Mouse (Mus musculus) T-helper 17 cell (primary cell): ENCODE data around the gene Usp8.

ENCODE experiments used
- in situ Hi-C, 2 experiments: fragments of 300-600 bp; cut with MboI, MseI; formaldehyde crosslinking; loops; 1 replicate in 1 of 2; 2 replicates in 1 of 2; pipeline ENCODE4 v1.15.1; 2025; ENCODE audit warnings: high pct_unique_total_duplicates in 2 of 2

The Usp8 gene

DNA sequence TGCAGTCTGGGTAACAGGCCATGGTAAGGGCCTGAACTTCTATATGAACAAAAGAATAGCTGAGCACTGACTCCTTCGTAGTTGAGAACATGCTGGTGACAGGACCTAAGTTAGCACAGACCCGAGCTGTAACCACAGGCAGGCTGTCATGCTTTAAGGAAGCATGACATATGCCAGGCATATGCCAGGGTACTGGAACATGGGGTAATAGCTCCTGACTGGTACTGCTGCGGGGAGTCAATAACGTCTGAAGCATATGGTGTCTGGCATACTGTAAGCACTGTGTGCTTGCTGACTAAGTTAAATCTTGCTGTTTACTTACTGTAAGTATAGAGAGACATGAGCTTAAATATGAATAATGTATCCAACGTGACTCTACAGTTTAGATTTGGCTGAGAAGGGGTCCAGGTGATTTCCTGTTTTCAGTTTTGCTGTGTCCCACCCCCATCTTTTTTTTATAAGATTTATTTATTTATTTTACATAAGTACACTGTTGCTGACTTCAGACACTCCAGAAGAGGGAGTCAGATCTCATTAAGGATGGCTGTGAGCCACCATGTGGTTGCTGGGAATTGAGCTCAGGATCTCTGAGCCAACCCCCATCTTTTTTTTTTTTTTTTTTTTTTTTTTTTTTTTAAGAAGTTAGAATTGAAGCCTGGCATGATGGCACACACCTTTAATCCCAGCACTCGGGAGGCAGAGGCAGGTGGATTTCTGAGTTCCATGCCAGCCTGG is 28.4 kb downstream of the Usp8 start:
- in situ Hi-C loops = loop anchor here in 1 of 2 experiments (10.0 kb wide), 1 partner anchor 869 kb away; no protein-coding TSS in a partner anchor

DNA sequence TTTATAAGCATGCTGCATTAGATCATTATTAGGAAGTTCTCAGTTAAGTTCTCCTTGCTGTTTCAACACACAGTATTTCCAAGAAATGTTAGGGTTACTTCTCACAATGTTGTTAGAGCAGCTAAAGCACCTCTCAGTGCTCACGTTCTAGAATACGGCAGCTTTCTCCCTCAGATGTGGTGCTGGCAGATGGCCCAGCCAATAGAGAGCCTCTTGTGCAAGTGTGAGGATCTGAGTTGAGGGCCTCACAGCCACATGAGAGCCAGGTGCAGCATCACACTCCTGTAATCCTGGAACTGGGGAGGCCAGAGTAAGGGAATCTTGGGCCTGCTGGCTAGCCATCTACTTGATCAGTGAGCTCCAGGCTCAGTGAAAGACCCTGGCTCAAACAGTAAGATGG is 33.2 kb downstream of the Usp8 start:
- in situ Hi-C loops = no loop called here

DNA sequence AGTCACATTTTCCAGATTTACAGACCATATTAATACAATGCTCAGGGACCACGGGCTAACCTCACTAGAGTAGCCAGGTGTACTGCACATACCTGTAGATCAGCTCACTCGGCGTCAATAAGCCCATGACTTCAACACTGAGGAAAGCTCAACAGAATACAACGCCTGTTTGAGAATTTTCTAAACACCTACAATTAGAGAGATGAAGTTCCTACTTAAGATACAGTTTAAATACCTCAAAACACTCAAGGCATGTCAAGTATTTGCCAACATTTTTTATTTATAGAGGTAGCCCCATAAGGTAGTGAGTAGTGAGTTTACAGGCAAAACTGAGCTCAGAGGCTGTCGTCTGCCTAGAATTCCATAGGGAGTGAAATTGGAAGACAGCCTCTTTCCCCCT is 36.3 kb downstream of the Usp8 start:
- in situ Hi-C loops = no loop called here

DNA sequence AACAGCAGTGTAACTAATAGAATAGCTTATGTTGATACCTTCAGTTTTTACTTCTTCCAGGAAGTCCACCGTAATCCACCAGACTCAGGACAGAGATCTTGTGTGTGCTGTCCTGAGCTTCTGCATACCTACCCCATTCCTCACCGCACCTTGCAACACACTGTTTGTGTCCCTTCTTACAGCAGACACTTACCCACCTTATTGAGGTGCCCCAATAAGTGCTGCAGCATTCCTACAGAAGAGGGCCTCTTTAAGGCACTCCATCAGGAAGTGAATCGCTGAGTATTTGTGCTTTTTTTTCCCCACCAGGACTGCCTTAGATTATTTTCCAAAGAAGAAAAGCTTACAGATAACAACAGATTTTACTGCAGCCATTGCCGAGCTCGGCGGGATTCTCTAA is 48.5 kb downstream of the Usp8 start:
- in situ Hi-C loops = no loop called here

DNA sequence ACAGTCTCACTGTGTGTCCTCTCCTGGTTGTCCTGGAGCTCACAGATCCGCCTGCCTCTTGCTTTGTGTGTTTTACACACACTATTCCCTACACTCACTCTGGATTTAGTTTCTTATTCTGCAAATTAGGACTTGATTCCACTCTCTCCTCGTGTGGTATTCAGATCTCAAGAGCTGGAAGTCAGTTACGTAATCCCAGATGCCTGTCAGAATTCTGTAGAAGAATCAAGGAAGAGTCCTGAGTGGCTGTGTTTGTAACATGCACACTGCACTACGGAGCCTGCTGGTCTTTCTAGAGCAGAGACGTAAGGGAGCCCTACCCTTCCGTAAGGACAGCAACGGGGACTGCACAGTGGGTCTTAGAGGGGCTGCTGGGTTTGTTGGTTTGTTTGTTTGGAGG is 52.2 kb downstream of the Usp8 start:
- in situ Hi-C loops = no loop called here

DNA sequence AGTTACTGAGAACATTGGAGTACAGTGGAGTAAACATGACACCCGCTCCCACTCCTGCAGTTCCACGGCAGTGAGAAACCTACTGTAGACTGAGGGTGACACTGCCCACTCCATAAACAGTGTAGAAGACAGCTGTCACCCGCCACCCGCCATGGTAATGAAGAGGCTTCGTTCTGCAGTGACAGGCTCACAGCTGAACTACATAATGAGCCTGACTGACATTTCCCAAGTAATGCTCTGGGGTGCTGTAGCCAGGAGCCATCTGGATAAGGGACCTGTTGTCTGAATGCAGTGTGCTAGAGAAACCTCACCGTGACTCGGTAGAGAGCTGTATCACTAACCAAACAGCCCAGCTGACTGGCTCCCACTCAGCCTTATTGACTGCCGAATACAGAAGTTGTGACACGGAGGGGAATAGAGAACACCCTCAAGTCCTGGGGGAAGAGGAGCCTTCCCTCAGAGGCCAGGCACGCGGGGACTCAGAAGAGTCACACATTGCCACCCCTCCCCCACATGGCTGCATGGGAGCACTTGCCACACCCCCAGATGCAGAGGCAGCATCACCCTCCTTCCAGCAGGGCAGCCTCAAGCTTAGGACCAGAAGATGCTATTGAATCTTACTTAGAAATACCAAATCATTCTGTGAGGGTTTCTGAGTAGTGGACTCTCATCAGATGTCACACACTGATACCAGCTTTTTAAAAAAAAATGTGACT is 58.9 kb downstream of the Usp8 start:
- in situ Hi-C loops = no loop called here

DNA sequence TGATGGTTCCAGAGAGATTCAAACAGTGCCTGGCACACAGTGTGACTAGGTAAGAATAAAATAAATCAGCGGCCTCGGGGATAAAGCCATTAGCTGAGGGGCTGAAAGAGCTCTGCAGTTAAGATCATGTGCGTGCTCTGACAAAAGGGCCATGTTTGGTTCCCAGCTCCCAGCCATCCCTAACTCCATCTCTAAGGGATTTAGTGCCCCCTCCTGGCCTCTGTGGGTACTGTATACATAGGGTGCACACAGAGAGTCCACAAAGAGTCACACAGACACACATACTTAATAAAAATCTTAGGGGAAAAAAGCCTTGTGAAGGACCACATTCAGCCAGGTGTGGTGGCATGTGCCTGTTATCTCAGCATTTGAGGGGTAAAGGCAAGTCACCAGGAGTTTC is 60.5 kb downstream of the Usp8 start:
- in situ Hi-C loops = no loop called here

DNA sequence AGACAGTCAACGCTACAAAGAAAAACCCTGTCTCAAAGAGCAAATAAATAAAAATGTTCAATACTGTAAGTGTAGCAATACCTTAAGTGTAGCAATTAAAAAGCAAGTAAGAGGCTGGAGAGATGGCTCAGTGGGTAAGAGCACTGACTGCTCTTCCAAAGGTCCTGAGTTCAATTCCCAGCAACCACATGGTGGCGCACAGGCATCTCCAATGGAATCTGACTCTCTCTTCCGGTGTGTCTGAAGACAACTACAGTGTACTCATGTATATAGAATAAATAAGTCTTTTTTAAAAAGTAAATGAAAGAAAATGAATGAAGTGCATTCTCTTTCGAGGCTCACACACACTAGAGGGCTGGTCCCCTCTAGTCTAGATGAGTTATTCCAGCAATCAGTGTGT is 61.1 kb downstream of the Usp8 start:
- in situ Hi-C loops = no loop called here

DNA sequence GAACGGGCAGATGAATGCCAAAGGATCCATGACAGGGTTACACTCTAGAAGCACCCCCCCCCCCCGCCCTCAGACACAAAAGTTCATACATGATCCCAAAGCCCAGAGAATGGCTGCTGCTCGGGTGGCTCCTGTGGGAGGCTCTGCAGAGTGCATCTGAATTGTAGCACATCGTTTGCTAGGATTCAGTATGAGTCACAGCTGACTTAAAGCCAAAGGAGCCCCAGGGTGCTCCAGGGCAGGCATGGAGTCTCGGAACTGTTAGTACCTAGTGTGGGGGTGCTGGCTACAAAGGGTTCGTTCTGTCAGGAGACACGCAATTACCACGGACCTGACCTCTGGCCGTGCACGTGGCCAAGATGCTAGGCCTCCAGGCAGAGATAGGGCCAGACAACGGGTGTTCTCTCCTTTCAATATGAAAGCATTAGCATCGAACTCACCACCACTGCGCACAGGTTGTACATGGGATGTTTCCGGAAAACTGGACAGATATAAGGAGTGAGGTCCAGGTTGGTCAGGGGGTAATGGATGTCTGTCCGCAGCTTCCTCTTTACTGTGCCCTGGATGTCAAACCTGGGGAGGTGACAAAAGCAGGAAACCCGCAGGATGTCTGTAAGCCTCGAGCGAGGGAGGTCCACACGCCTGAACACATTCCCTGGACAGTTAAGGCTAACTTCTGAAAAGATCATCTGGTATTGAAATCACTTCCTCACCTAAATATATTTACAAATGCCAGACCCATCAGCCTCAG is 62.5 kb downstream of the Usp8 start:
- in situ Hi-C loops = no loop called here

DNA sequence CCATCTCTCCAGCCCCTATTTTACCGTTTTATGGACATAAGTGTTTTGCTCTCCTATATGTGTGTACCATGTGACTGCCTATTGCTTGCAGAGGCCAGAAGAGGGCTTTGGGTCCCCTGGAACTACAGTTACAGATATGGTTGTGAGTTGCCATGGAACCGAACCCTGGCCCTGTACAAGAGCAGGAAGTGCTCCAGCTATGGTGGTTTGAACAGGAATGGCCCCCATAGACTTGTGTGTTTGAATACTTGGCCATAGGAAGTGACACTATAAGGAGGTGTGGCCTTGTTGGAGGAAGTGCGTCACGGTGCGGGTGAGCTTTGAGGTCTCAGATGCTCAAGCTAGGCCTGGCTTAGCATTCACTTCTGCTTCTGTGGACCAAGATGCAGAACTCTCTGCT is 65.1 kb downstream of the Usp8 start:
- in situ Hi-C loops = no loop called here

DNA sequence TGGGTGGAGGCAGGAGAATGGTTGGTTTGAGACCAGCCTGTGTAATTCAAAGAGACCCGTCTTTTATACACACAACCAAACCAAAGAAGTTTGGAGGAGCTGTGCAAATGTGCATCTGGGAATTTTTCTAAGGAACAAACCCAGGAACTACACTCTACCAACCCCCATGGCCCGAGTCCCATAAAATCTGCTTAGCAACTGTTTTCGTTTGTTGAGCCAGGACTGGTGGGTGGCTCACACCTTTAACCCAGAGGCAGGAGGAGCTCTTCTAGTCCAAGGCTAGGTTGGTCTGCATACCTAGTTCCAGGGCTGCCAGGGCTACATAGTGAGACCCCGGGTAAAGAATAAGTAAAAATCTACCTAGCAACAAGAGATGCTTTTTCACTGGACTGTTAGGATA is 68.8 kb downstream of the Usp8 start:
- in situ Hi-C loops = no loop called here

DNA sequence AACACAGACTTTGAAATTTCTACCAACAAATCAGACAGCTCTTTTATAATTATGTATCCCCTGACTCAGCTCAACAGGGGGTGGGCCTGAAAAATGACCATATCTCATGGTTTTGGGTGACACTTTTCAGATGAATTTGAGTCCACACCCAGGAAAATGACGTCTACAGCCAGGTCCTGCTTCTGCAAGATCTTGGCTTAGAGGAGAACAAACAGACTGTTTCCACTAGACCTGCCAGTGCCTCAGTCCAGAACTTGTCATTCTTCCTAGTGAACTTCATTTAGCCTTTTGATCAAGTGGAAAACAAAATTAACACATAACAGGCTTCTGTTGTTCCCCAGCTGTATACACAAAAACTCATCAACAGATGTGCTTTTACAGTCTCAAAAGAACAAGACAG is 69.3 kb downstream of the Usp8 start:
- in situ Hi-C loops = no loop called here

DNA sequence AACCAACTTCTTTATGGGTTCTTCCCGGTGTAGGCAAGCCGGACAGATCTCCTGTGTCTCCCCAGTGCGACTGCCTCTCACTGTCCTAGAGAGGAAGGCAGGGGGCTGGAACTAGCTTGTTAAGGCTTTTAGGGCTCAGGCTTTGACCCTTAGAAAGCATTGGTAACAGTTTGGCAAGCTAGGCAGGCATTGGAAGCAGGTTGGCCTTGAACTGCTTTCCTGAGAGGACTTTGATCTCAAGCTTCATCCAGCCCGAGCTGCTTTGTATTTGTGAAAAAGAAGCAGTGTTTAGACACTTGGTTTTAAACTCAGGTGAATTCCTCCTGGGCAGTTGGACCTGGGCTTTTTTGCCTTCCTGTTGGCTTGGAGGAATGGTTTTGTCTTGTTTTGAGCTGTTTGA is 71.7 kb downstream of the Usp8 start:
- in situ Hi-C loops = no loop called here

DNA sequence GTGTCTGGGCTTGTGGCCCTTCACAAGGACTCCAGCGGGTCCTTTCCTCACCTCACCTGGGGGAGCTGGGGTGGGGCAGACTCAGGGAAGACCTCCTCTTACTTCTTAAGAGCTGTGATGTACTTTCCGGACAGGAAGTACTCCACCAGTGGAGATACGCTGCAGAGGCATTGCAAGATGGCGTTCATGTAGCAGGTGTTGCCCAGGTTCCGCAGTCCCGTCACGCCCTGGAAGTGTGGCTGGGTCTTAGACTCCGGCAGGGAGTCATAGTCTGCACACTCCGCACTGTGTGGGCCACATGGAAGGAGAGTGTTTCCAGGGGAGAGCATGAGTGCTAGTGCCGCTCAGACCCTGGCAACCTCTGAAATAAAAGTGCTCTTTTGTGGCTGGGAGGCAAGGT is 73.2 kb downstream of the Usp8 start:
- in situ Hi-C loops = no loop called here

DNA sequence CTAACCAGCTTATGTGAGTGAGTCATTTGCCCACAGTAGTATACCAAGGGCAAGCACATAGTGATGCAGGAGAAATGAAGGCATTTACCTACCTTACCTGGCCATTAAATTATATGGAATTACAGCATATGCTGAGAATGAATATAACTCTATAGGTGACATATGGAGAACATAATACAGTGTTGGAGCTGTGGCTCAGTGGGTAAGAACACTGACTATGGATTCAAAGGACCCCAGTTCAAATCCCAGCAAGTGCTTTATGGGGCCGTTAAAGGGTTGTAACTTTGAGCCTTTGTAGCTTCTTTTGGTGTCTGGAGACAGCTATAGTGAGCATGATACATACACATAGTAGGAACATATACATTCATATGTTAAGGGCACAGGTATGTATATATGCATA is 74.3 kb downstream of the Usp8 start:
- in situ Hi-C loops = no loop called here

DNA sequence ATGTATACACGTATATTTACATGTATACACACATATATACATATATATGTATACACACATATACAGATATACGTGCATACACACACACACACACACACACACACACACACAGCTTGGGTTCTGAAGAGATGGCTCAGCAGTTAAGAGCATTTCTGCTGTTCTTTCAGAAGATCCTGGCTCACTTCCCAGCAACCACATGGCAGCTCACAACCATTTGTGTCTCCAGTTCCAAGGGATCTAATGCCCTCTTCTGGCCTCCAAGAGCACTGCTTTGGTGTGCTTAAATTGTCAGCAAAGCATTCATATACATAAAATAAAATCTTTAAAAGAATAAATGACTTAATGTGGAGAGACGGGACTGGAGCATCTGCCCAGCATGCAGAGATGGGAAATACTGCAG is 75.3 kb downstream of the Usp8 start:
- in situ Hi-C loops = no loop called here

DNA sequence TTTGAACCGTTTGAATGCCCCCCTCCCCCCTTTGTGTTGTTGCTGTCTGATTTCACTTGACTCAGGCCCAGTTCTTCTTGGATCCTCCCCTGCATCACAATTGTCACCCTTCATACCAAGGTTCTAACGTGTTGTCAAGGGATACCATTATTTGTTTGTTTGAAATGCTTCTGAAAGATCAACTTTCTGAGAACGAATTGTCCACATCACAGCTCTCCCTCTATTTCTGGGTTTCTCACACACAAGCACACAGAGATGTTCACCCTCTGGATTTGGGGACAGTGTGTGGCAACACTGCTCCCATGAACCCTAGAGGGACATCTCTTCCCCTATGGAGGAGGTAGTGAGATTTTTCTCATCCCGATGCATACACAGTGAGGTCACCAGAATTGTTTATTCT is 76.2 kb downstream of the Usp8 start, which contains the start of gene Usp50:
Gene Usp50 (minus strand): TSS at position 101 of the 400 bp plus-strand sequence.
- in situ Hi-C loops = no loop called here

DNA sequence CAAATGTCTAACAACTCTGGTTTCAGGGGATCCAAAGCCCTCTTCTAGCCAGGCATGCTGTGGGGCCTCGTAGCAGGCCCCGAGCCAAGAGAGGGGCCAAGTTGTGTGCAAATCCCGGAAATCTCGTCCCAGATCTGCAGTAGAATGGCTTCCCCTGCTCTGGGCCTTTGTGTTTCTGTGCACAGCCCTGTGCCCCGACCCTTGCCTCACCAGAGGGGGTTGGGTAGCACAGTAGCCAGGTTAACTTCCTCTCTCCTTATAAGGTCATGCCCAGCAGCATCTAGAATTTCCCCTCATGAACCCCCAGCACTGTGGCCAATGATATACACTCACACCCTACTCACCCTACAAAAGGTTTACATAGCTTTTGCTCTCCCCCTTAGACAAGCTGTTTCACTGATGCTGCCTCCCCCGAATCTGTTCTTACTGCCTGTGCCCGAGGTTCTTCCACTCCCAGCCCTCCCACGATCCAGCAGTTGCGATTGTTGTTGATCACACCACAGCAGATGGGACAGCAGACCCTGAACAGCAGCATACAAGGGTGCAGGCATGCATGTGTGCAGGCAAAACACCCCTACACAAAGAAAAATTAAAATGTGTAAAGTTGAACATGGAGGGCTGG is 80.7 kb downstream of the Usp8 start:
- in situ Hi-C loops = no loop called here

DNA sequence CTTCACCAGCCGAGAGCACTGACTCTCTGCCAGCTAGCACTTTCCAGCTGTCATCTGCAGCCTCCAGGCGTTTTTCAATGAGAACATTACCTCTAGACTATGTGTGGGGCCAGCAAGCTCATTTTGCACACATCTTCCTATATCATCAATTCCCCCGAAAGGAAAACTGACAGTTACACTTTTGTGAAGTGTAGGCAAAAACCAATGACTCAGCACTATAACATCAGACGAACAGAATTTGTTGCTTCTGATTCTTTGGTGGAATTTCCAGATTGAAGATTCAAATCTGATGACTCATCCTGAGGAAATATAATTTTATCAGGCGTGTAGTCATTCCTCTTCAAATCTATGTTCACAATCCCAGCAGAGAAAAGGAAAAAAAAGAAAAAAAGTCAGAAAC is 85.5 kb downstream of the Usp8 start:
- in situ Hi-C loops = no loop called here

DNA sequence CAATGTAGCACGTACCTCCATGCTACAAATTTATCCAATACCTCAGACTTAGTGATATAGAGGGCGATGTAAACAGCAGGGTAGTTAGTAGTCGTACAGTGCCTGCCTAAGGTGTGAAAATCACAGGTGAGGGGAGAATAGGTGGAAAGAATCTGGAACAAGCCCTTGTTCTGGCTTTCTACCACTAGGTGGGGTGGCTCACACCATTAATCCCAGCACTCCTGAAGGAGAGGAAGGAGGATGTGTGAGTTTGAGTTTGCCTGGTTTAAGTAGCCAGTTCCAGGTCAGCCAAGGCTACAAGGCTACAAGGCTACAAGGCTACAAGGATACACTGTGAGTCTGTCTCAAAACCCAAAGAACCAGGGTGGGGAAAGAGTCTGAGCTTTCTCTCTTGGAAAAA is 88.6 kb downstream of the Usp8 start:
- in situ Hi-C loops = no loop called here

DNA sequence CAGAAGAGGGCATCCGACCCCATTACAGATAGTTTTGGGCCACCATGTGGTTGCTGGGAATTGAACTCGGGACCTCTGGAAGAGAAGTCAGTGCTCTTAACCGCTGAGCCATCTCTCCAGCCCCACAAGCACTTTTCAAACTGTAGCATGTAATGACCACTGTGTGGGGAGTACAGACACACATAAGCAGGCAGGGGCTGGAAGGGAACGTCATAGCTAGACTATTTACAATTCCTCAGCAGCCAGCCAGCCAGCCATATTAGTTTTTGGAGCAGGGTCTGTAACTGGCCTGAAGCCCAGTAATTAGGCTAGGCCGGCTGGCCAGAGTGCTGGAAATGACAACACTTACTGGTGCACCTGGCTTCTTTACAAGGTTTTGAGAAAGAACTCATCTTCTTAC is 91.3 kb downstream of the Usp8 start:
- in situ Hi-C loops = no loop called here

DNA sequence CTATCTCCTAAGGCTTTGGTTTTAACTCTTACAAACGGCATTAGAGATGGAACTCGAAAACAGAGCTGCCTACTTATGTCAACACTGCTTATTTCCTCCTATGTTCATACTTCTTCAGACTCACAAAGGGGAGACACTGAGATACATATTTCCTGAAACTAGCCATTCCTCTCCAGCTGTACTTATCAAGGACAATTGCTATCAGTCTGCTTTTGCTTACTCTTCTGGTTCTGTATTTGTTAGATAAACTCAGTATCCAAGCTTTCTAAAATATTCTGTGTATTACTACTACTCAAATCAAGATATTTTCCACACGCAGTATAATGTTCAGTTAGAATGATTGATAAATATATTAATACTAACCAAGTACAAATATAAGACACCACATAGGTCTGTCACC is 94.9 kb downstream of the Usp8 start:
- in situ Hi-C loops = loop anchor here in 1 of 2 experiments (5.0 kb wide), 1 partner anchor 50 kb away; no protein-coding TSS in a partner anchor
